Mouse (Mus musculus): ENCODE measurements at regions not wholly inside any gene's neighbourhood (a gene's known extent, or its start where the extent isn't known, plus 50 kb on each side); places are given as distances from the start of the nearest gene placed in this dataset.

DNA sequence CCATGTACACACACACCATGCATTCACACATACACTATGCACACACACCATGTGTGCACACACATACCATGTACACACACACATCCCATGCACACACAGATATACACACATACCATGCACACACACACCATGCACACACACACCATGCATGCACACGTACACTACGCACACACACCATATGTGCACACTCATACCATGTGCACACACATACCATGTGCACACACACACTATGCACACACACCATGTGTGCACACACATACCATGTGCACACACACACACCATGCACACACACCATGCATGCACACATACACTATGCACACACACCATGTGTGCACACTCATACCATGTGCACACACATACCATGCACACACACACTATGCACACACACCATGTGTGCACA lies 87.1 kb upstream of the Tmem150c start:
- intact Hi-C loops (cut with DNase I): no loop called here

DNA sequence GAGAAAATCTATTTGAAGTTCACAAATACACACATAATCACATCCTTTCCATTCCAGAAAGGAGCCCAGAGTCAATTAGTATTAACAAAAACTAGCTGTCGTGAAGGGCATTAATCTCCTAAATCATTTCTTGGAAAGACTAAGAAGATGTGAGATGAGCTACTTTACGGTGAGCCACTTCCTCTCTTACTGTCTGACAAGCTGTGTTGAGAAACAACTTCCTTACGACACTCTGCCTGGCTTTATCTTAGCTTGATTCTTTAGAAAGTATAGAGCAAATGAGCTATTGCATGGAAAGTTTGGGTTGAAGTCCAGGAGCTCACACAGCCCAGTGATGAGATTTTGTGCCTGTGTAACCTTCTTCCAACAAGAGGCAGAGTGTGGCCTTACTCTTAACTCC lies 85.2 kb upstream of the Tmem150c start:
- intact Hi-C loops (cut with DNase I): loop anchor here (5.0 kb wide), 2 partner anchors 78 to 318 kb away; no protein-coding TSS in a partner anchor

DNA sequence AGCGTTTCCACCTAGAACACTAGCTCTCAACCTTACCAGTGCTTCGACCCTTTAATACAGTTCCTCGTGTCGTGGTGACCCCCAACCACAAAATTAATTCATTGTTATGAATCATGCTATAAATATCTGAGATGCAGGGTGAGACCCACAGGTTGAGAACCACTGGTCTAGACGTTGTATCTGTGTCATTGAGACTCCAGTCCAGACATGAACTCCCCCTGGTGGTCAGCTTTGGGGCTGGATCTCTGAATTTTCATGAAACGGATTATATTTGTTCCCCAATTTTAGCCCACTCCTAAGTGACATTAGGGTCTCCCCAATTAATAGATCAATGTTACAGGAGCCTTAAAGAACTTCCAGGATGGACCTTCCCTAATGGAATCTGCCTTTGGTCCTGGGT lies 81.3 kb upstream of the Tmem150c start:
- intact Hi-C loops (cut with DNase I): loop anchor here (2.0 to 5.0 kb wide), 3 partner anchors 74 to 314 kb away; no protein-coding TSS in a partner anchor

DNA sequence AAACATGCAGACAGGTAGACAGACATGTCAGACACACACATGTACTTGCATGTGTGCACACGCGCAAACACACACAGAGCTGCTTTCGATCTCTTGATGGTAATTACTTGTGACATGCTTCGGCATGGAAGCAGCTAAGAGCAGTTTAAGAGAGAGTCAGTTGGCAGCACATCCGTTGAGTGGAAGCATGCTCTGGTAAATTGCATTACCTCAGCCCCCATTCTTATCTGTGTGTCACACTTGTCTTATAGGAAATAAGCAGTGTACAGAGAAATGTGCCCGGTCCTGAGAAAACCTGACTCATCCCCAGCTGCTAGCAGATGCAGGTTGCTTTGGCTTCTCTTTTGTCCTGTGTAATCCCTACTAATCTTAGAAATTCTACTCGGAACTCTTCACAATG lies 80.0 kb upstream of the Tmem150c start:
- intact Hi-C loops (cut with DNase I): loop anchor here (2.0 to 5.0 kb wide), 3 partner anchors 72 to 312 kb away; no protein-coding TSS in a partner anchor

DNA sequence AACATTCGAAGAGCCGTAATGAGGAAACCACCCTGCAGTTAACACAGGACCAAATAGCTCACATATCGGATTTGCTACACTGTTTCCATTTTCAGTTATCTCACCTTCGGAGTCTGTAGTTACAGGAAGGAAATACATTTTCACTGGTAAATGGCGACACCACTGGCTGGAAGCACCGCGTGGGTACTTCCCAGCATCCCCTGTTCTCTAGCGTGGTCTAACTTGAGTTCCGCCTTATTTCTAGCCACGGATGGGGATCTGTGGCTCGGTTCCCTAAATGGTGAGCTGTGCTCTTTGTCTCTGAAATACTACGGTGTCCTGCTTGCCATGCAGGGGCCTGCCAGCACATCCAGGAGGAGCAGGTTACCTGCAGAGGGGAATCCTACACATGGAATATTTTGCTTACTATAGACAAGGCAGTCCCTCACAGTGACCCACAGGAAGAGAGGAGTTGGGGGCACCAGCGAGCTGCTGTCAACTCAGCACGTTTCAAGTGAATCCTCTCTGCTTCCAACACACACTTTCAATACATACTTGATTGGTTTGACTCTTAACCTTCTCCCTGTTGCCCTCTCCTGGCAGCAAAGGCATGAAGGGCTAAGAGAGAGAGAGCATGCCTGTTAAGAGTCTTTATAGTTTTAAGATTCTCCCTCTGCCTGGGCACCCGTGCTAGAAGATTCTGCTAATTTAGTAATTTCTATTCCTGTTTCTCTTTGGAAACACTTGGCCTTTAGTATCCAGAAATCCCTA lies 78.9 kb upstream of the Tmem150c start:
- intact Hi-C loops (cut with DNase I): no loop called here

DNA sequence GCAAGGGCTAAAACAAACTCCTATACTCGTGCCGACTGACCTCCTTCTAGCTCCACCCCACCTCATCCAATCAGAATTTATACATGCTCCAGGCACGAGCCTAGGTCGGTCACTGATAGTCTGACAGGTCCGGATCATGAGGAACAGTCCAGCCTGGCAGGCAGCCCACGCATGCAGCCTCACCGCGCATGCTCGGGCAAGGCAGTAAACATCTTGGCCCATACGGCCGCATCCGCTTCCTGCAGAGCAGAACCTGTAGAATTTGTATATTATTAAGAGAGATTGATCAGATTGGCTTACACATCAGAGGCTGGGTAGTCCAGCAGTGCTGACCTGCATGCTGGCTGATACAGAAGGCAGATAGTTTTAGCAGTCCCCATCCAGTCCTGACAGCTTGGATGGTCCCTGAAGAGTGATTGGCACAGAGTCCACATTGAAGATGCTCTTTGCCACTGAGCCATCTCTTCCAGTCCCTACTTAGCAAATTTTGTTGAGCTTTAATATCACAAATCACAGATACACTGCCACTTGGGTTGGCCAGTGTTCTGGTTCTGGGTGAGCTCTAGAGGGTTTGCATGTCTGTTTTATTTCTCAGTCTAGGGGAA lies 78.2 kb upstream of the Tmem150c start:
- intact Hi-C loops (cut with DNase I): no loop called here

DNA sequence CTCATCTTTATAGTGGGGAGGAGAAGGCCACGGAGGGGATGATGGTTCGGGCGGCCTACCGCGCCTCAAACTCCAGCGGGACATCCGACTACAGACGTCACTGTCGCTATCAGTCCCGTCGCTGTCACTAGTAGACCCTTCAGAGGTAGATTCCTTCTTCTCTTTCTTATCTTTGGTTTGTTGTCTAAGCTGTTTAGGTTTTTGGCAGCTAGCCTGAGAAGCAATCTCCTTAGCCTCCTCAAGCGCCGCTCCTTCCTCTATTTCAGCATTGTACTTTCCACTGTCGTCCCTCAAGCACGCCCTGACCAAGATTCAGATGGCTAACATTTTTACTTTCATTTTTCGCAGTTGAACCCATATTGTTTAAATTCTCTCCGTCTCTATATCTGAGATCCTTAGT lies 76.7 kb upstream of the Tmem150c start:
- intact Hi-C loops (cut with DNase I): no loop called here

DNA sequence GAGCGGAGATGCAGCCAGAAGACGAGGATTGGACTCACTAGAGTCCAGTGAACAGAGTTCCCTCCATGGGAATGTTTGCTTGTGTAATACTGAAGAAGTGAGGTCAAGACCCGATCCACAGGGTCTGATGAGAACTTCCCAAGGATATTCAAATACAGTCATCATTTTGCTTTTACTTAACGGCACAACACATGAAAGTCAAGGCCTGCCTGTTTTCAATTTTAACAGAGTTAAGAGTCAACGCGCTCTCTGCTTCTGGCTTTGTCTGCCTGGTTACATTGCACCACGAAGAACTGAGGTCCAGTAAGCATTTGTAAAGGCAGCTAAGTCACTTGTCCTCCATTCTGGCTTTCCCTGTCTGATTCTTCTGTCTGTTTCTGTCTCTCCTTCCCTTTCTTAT lies 72.5 kb upstream of the Tmem150c start:
- intact Hi-C loops (cut with DNase I): no loop called here

DNA sequence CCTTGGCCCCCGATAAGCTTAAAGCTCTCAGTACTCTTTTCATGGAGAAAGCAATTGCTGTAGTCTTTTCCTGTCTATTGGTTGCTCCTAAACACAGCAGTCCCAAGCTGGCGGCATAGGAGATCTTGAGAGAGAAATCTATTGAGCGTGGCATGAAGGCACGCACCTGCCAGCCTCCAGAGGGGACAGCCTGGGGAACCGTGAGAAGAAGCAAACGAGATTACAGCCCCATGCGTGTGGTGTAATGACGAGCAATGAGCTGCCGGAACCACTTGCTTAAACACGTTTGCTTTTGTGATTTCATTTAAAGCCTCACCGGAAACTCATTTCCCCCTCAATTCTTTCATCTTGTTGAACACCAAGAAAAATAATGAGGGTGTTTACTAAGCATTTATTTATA lies 72.0 kb upstream of the Tmem150c start:
- intact Hi-C loops (cut with DNase I): no loop called here

DNA sequence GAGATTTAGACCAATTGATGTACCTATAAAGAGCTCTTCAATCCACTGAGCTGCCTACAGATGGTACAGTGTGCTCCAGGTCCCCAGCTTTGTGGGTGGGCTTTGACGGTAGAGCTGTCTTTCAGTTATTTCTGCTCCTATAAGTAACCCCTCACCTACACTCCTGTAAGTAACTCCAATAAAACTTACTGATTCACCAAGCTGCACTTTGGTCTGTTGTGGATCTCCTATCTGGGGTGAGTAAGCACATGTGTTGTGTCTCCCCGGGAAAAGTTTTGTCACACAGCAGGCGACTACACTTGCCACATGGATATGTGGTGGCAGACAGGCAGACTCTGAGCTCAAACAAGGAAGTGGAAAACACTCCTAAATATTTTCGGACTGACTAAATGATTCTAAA lies 70.4 kb upstream of the Tmem150c start:
- intact Hi-C loops (cut with DNase I): no loop called here

DNA sequence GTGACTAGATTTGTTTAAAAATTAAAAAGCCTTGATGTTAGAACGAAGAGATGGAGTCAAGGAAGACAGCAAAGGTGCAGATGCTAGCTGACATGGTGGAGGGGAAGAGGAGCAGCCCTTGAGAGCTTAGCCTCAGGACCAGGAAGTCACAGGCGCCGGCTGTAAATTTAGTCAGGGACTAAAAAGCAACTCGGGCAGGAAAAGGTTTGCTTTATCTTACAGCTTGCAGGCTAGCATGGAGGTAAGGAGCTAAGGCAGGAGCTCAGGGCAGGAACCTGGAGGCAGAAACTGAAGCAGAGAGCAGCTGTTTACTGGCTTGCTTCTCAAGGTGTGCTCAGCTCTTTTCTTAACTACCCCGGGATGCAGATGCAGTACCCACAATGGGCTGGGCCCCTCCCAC lies 68.3 kb upstream of the Tmem150c start:
- intact Hi-C loops (cut with DNase I): no loop called here

DNA sequence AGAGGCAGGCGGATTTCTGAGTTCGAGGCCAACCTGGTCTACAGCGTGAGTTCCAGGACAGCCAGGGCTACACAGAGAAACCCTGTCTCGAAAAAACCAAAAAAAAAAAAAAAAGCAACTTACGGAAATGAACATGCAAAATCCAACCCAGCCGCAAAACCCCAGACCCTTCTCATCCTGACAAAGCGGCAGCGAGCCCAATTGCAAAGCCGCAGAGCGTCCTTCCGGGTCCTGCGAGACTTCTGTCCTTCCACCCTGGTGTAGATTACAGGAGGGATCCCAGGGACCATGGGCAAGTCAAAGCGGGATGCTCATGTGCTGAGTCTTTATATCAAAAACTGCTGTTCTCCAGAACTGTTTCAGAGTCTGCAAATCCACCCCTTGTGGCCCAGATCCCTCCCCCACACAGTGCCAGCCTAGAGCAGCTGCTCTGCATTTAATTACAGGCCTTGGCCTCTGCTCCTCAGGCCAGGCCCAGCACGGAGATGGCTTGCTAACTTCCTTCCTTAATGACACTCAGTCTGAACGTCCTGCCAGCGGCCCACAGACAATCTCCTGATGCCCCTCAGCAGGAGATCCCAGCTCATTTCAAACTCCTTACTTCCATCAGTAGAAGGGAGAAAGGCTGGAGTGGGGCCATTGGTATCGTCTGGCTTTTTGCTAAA lies 67.1 kb upstream of the Tmem150c start:
- intact Hi-C loops (cut with DNase I): no loop called here

DNA sequence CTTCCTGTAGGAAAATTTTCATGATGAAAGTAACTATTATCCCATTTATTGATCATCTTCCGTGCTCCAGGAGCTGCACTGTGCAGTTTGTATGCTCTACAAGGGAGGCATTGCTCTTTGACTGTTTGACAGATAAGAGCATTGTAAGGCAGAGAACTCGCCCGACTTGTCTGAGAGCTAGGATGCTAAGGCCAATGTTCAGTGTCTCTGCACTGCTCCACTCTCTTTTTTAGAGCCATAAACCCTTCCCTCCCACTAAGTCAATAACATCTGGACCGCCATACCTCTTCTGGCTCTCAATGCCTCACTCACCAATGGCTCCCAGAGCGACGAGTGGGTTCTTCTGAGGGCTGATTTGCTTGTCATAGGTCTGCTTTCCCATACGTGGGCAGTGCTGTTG lies 65.9 kb upstream of the Tmem150c start:
- intact Hi-C loops (cut with DNase I): no loop called here

DNA sequence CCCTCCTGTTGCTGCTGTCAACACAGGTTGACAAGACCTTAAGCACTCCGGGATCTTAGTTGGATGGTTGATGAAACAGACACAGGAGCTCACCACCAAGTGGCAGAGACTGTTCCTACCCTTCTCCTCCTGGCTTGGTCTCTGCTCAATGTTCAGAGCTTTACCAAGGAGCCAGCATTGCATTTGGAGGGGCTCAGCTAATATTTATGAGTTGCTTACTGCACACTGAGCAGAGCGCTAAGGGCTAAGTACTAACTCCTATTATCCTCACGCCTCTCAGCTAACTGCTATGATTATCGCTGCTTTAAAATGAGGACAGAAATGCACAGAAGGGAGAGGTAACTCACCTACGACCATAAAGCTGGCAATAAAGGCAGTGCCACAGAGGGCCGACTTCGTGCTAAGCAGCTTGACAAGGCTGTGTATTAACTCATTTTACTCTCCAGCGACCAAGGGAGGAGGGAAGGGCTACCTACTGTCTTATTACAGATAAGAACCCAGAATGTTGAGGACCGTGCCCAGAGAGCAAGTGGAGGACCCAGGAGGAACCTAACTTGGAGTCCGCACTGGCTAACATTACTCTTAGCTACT lies 65.3 kb upstream of the Tmem150c start:
- intact Hi-C loops (cut with DNase I): no loop called here

DNA sequence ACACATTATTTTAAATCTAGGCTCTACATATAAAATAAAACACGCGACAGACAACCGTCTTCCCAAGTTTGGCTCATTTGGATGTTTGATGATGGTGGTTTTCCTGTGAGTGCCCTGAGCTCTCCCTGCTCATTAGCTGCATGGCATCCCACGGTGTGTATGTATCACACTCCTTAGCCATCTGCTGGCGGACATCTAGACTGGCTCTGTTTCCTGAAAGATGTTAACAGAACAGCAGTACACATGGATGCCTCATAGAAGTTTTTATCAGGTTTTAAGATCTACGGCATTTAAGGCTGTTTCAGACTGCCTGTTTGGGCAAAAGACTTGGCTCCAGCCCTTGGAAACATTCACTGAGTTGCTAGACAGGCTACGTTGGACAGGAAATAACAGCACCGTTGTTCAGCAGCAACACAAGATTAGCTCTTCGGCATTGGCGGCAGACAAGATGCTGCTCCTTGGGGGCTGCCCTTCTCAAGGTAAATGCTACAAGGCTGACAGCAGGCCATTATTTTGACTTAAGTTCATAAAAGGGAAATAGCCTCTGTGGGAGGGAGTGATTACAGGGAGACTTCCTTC lies 61.5 kb upstream of the Tmem150c start:
- intact Hi-C loops (cut with DNase I): no loop called here

DNA sequence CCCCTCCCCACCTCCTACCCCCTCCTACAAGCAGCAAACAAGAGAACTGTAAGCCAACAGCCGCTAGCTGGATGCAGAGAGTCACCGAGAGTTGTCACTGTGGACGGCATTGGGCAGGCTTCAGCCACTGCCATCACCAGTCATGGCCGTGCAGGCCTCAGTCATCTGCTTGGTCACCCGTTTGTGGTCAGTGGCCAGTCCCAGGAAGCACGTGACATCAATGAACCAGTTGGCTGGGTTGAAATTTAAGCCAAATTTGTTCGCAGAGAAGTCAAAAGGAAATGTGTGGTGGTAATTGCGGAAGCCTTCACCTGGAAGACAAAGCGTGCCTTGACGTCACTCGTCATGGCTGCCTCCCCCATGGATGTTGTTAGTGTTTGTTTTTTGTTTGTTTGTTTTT lies 60.7 kb upstream of the Tmem150c start:
- intact Hi-C loops (cut with DNase I): no loop called here

DNA sequence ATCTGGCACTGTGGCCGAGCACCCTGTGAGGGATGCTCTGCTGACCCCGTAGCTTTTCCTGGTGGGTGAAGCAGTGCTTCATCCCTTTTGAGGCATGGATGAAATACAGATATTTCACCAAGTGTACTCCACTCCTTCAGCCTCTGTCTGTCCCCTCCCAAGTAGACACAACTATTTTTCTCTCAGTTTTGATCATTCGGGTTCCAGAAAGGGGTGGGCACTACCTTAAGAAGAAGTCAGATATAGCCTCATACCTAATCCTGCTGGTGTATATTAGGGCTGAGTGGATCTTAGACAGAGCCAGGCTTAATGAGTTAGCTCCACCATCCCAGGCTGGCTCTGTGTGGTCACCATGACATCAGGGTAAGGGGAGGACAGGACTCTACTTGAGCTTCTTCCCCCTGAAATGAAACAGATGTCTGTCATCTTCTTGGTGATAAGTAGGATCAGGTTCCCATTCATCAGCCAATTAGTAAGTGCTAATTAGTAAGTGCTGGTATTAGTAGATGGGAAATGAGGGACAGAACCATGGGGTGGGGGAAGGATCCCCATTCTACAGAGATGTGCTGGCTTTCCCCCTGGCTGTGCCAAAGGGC lies 58.7 kb upstream of the Tmem150c start:
- intact Hi-C loops (cut with DNase I): no loop called here

DNA sequence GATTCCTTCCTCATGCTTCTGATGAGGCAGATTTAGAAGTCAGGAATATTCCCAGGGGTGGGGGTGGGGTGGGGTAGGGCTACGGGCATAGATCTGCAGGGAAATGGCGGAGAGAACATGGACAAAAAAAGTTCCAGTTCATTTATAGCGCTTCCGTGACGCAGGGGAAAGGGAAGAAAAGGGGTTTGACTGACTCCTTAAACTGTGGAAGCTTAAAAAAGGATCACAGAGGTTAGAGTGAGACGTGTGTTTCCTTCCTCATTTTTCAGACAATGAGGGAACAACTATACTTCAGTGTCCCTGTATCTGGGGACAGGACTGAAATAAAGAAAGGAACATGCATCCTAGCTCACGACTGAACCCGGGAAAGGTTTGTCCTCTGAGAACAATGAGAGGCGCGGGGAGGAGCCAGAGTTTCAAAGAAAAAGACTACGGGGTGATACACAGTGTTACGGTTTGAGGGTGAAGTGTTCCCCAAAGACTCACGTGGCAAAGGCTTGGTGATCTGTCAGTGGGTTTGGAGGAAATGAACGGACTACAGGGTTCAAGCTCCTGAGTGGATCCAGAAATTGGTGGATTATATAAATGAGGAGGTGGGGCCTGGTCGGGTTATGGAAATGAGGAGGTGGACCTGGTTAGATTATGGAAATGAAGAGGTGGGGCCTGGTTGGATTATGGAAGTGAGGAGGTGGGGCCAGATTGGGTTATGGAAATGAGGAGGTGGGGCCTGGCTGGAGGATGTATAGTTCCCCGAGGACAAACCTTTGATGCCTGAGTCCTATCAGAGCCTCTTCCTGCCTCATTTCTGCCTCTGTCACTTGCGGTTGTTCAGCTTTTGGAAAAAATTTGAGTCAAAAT lies 57.8 kb upstream of the Tmem150c start:
- intact Hi-C loops (cut with DNase I): no loop called here

DNA sequence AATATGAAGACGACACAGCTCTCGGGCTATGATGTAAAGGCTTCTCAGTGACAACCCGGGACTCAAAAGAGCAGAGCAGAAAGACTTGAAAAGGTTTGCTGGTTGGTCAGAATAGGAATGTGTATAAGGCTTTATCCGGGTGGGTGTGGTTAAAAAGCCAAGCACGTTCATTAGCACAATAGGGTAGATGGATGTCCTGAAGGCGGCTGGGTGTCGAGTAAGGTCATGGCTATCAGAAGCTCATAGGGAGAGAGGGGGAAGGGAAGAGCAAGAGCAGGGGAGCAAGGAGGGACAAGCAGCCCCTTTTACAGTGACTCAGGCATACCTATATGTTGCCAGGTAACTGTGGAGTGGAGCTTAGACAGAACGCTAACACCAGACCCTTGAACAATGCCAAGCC lies 54.3 kb upstream of the Tmem150c start:
- intact Hi-C loops (cut with DNase I): no loop called here

DNA sequence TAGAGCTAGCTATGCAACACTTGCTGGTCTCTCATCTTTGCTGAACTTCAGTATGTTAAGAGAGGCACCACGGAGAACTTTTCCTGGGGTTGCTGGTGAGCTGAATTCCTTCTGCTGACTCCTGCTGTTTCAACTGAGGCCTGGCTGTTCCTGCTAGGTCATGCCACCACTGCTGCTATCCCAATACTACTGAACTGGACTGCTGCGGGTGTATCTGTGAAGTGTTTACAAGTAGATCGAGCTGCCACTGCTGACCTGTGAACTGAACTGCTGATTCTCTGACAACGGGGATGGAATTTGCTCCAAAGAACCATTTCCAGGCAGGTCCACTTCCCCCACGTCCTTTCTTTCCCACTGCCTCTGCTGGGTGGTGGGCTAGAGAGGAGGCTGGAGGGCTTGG lies 51.1 kb upstream of the Tmem150c start:
- intact Hi-C loops (cut with DNase I): no loop called here
